Mouse (Mus musculus) ES-E14 (cell line): ENCODE data around the gene Ctdnep1.
A peak's percentile ranks its signal among the peaks of the same experiment; 100 is the strongest.

Source experiments
- CHD2 ChIP-seq: IDR thresholded peaks from 2 replicates; pipeline ENCODE4 v1.6.1; 2014; ENCODE audit warnings: mild to moderate bottlenecking, low read depth, low read length, inconsistent platforms
- HCFC1 ChIP-seq: IDR thresholded peaks from 2 replicates; pipeline ENCODE4 v1.6.1; 2012; ENCODE audit warnings: low read length, inconsistent platforms, borderline replicate concordance; ENCODE audit not compliant: insufficient read depth
- MAFK ChIP-seq: IDR thresholded peaks from 2 replicates; pipeline ENCODE4 v1.6.1; 2014; ENCODE audit warnings: mild to moderate bottlenecking, low read depth, low read length, inconsistent platforms; ENCODE audit not compliant: insufficient read depth
- ZC3H11A ChIP-seq: IDR thresholded peaks from 2 replicates; pipeline ENCODE4 v1.6.1; 2012; ENCODE audit warnings: low read depth, mild to moderate bottlenecking, inconsistent platforms, low read length, borderline replicate concordance
- ZNF384 ChIP-seq: IDR thresholded peaks from 2 replicates; pipeline ENCODE4 v1.6.1; 2012; ENCODE audit warnings: low read depth, low read length, inconsistent platforms

GRCm38 (mm10) chr11:69961841-69962240 lies 19.1 kb upstream of the Ctdnep1 start:
- TF ChIP-seq CHD2 (no peak), MAFK (0 out of 2 replicates have a peak, but pooled peaks have one; percentile 3), HCFC1 (no peak), ZNF384 (no peak), ZC3H11A (no peak)
